Mouse (Mus musculus): ENCODE measurements around the gene Ramp3. TPM values are rescaled to one million over a fixed set of nuclear protein-coding genes. Genes with fewer than 3 reads are reported as not detected.
A peak's percentile ranks its signal among the peaks of the same experiment; 100 is the strongest.

The Ramp3 gene
- polyA plus RNA-seq, 1 experiment: 3.5 TPM

DNA sequence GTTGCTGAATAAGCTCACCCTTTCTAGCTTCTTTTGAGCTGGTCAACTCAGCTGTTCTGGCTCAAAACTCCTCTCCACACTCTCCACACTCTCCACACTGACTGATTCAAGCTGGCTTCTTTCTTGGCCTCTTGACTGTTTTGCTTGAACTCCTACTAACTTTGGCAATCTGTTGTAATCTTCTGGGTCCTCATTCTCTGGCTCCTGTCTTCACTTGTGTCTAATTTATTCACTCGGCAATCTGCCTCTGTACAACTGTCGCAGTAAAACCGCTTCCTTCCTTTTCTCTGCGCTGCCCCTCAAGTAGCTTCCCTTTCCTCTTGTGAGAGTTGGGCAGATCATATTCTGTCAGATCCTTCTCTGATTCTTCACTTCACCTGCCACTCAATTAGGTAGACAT is 30.6 kb upstream of the Ramp3 start:
- WGBS: 84% methylated on average over 4 of the region's 4 CpGs
- Histone ChIP-seq H3K27me3 (ENCODE audit: control insufficient read depth, insufficient read depth, low read length) (no peaks in the 10 kb centered on the region), H3K4me3 (ENCODE audit: low read depth, low read length) (no peak overlapping the region), H3K27ac (ENCODE audit: insufficient read depth, low read depth, low read length) (no peak overlapping the region), H3K4me1 (ENCODE audit: control insufficient read depth, insufficient read depth, insufficient read length, low read length) (peaks cover 2% of the 10 kb centered on the region; the same call in 1 of the 2 replicates), H3K36me3 (ENCODE audit: control insufficient read depth, insufficient read depth, low read length) (peaks cover 15% of the 10 kb centered on the region)
- TF ChIP-seq CTCF (IDR thresholded peaks at IDR 0.05; ENCODE audit: extremely low read depth, insufficient read length, insufficient replicate concordance, low read depth, low read length): no peak
- no peak for TF ChIP-seq POLR2A (IDR thresholded peaks at IDR 0.05; ENCODE audit: low read depth, low read length)

- no peak overlapping the region for H3K4me3 ChIP-seq (ENCODE audit: low read depth, low read length)
- H3K36me3 ChIP-seq (ENCODE audit: control insufficient read depth, insufficient read depth, low read length): peaks cover 8% of the 10 kb centered on the region
- no peaks in the 10 kb centered on the region for H3K27me3 ChIP-seq (ENCODE audit: control insufficient read depth, insufficient read depth, low read length)
- H3K4me1 ChIP-seq (ENCODE audit: control insufficient read depth, insufficient read depth, insufficient read length, low read length): peaks cover 2% of the 10 kb centered on the region; the same call in 1 of the 2 replicates
- TF ChIP-seq POLR2A (IDR thresholded peaks at IDR 0.05; ENCODE audit: low read depth, low read length) (no peak), CTCF (IDR thresholded peaks at IDR 0.05; ENCODE audit: extremely low read depth, insufficient read length, insufficient replicate concordance, low read depth, low read length) (peak; percentile 81)
- no peak overlapping the region for H3K27ac ChIP-seq (ENCODE audit: insufficient read depth, low read depth, low read length)
- 12% methylated on average over 4 of the region's 4 CpGs for WGBS
Measured at GRCm38 (mm10) chr11:6628568-6628967, 29.8 kb upstream of the Ramp3 start.

- no peak overlapping the region for H3K4me3 ChIP-seq (ENCODE audit: low read depth, low read length)
- no peaks in the 10 kb centered on the region for H3K36me3 ChIP-seq (ENCODE audit: control insufficient read depth, insufficient read depth, low read length)
- H3K27me3 ChIP-seq (ENCODE audit: control insufficient read depth, insufficient read depth, low read length): no peaks in the 10 kb centered on the region
- H3K4me1 ChIP-seq (ENCODE audit: control insufficient read depth, insufficient read depth, insufficient read length, low read length): peaks cover 2% of the 10 kb centered on the region; the same call in 1 of the 2 replicates
- H3K27ac ChIP-seq (ENCODE audit: insufficient read depth, low read depth, low read length): no peak overlapping the region
- TF ChIP-seq POLR2A (IDR thresholded peaks at IDR 0.05; ENCODE audit: low read depth, low read length) (no peak), CTCF (IDR thresholded peaks at IDR 0.05; ENCODE audit: extremely low read depth, insufficient read length, insufficient replicate concordance, low read depth, low read length) (peak; percentile 32; the same call in 1 of the 2 replicates)
Measured at GRCm38 (mm10) chr11:6629655-6630054, 28.7 kb upstream of the Ramp3 start.

DNA sequence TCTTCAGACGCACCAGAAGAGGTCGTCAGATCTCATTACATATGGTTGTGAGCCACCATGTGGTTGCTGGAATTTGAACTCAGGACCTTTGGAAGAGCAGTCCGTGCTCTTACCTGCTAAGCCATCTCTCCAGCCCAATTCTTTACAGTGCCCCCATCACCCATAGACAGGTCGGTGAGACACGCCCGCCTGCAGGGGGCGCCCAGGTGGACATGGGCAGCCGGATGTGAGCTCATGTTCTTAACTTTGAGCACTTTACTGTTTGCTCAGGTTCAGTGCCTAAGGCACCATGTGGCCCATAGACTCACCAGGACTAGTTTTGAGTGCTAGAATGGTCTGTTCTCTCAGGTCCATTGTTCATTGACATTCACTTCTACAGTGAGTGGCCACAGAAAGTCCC is 22.2 kb upstream of the Ramp3 start:
- TF ChIP-seq CTCF (IDR thresholded peaks at IDR 0.05; ENCODE audit: extremely low read depth, insufficient read length, insufficient replicate concordance, low read depth, low read length) (peak; percentile 15; the same call in 1 of the 2 replicates), POLR2A (IDR thresholded peaks at IDR 0.05; ENCODE audit: low read depth, low read length) (no peak)
- WGBS: 70% methylated on average over 8 of the region's 8 CpGs
- Histone ChIP-seq H3K4me1 (ENCODE audit: control insufficient read depth, insufficient read depth, insufficient read length, low read length) (no peaks in the 10 kb centered on the region; the same call in 1 of the 2 replicates), H3K27ac (ENCODE audit: insufficient read depth, low read depth, low read length) (no peak overlapping the region), H3K4me3 (ENCODE audit: low read depth, low read length) (no peak overlapping the region), H3K36me3 (ENCODE audit: control insufficient read depth, insufficient read depth, low read length) (no peaks in the 10 kb centered on the region), H3K27me3 (ENCODE audit: control insufficient read depth, insufficient read depth, low read length) (no peaks in the 10 kb centered on the region)

GRCm38 (mm10) chr11:6638537-6638936 is 19.8 kb upstream of the Ramp3 start, which contains the start of gene Wap:
Gene Wap (minus strand): TSS chr11:6638637.
- Histone ChIP-seq H3K36me3 (ENCODE audit: control insufficient read depth, insufficient read depth, low read length) (no peaks in the 10 kb centered on the region), H3K27ac (ENCODE audit: insufficient read depth, low read depth, low read length) (no peak within 1 kb of the TSS), H3K4me3 (ENCODE audit: low read depth, low read length) (no peak within 1 kb of the TSS), H3K27me3 (ENCODE audit: control insufficient read depth, insufficient read depth, low read length) (no peaks in the 10 kb centered on the region), H3K4me1 (ENCODE audit: control insufficient read depth, insufficient read depth, insufficient read length, low read length) (no peaks in the 10 kb centered on the region)
- WGBS: 89% methylated on average over 4 of the region's 4 CpGs
- no peak for TF ChIP-seq POLR2A (IDR thresholded peaks at IDR 0.05; ENCODE audit: low read depth, low read length)
- TF ChIP-seq CTCF (IDR thresholded peaks at IDR 0.05; ENCODE audit: extremely low read depth, insufficient read length, insufficient replicate concordance, low read depth, low read length): no peak

- H3K4me3 ChIP-seq (ENCODE audit: low read depth, low read length): no peak overlapping the region
- no peaks in the 10 kb centered on the region for H3K36me3 ChIP-seq (ENCODE audit: control insufficient read depth, insufficient read depth, low read length)
- H3K4me1 ChIP-seq (ENCODE audit: control insufficient read depth, insufficient read depth, insufficient read length, low read length): no peaks in the 10 kb centered on the region
- no peak for TF ChIP-seq POLR2A (IDR thresholded peaks at IDR 0.05; ENCODE audit: low read depth, low read length)
- TF ChIP-seq CTCF (IDR thresholded peaks at IDR 0.05; ENCODE audit: extremely low read depth, insufficient read length, insufficient replicate concordance, low read depth, low read length): no peak
- H3K27ac ChIP-seq (ENCODE audit: insufficient read depth, low read depth, low read length): no peak overlapping the region
- H3K27me3 ChIP-seq (ENCODE audit: control insufficient read depth, insufficient read depth, low read length): no peaks in the 10 kb centered on the region
- WGBS: 71% methylated on average over 6 of the region's 6 CpGs
Measured at GRCm38 (mm10) chr11:6639072-6639471, 19.2 kb upstream of the Ramp3 start.

GRCm38 (mm10) chr11:6644566-6644965 is 13.8 kb upstream of the Ramp3 start:
- WGBS: 84% methylated on average over 6 of the region's 6 CpGs
- no peaks in the 10 kb centered on the region for H3K4me1 ChIP-seq (ENCODE audit: control insufficient read depth, insufficient read depth, insufficient read length, low read length)

More at GRCm38 (mm10) chr11:6644566-6644965, 13.8 kb upstream of the Ramp3 start:
- H3K27me3 ChIP-seq (ENCODE audit: control insufficient read depth, insufficient read depth, low read length): no peaks in the 10 kb centered on the region
- TF ChIP-seq POLR2A (IDR thresholded peaks at IDR 0.05; ENCODE audit: low read depth, low read length): no peak
- H3K4me3 ChIP-seq (ENCODE audit: low read depth, low read length): no peak overlapping the region
- H3K36me3 ChIP-seq (ENCODE audit: control insufficient read depth, insufficient read depth, low read length): no peaks in the 10 kb centered on the region
- H3K27ac ChIP-seq (ENCODE audit: insufficient read depth, low read depth, low read length): no peak overlapping the region
